24 mouse cellular contexts compared by ENCODE assay signal in the genomic region with DNA sequence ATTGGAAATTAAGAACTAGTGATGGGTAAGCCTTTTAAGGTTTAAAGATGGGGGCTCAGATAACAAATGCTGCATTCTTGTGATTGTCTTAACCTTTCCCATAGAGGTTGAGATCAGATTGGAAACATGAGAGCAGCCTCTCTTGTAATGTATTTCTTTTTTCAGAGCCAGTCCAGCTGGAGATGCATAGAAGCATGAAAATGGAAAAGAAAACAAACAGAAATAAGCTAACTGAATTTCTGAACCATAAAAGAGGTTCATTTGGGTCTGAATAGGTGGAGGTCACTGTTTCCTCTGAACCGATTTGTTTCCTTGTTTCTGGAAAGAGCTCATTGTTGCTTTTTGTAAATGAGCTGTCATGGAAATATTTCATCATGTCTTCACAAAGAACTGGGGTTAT.
A peak's percentile ranks its signal among the peaks of the same experiment; 100 is the strongest.
DNase-seq lines count a peak whose midpoint lies in the region; ATAC-seq lines count a peak whose summit lies in the region.
"Had no signal": no experiment of that assay in that cellular context is flagged by ENCODE, and none has a peak within 500 bp of the region (broad histone marks: within the 10 kb centered on the region; RNA-seq: fewer than 3 reads in every experiment).

No protein-coding gene starts in this region.

- no peak overlapping the region for H3K4me3 ChIP-seq in forebrain, embryonic 14.5 days (ENCODE audit: low read depth, low read length)
- no peak overlapping the region for H3K4me3 ChIP-seq in forebrain, embryonic 11.5 days (ENCODE audit: low read depth, low read length)
- no peak overlapping the region for H3K4me3 ChIP-seq in kidney, embryonic 16.5 days (ENCODE audit: low read length)
- H3K4me3 ChIP-seq: embryonic facial prominence, embryonic 15.5 days; limb, embryonic 13.5 days; liver, embryonic 13.5 days; lung, embryonic 15.5 days; neural tube, embryonic 12.5 days had no signal

- 27% methylated on average over 1 of the region's 1 CpGs for WGBS in forebrain, embryonic 14.5 days
- WGBS in forebrain, embryonic 11.5 days = 21% methylated on average over 1 of the region's 1 CpGs
- 3% methylated on average over 1 of the region's 1 CpGs for WGBS in kidney, embryonic 16.5 days

- H3K9me3 ChIP-seq in forebrain, embryonic 14.5 days (replicated peaks; ENCODE audit: control insufficient read depth, low read length) = no peaks in the 10 kb centered on the region
- no peaks in the 10 kb centered on the region for H3K9me3 ChIP-seq in forebrain, embryonic 11.5 days (ENCODE audit: control insufficient read depth, low read length)
- no peaks in the 10 kb centered on the region for H3K9me3 ChIP-seq in kidney, embryonic 16.5 days (ENCODE audit: low read length)
- H3K9me3 ChIP-seq: embryonic facial prominence, embryonic 15.5 days; limb, embryonic 13.5 days; liver, embryonic 13.5 days; lung, embryonic 15.5 days; neural tube, embryonic 12.5 days had no signal

- H3K27me3 ChIP-seq in forebrain, embryonic 14.5 days (replicated peaks; ENCODE audit: control insufficient read depth, insufficient read depth, low read length) = no peaks in the 10 kb centered on the region
- no peaks in the 10 kb centered on the region for H3K27me3 ChIP-seq in forebrain, embryonic 11.5 days (ENCODE audit: control insufficient read depth, insufficient read depth, low read length)
- no peaks in the 10 kb centered on the region for H3K27me3 ChIP-seq in kidney, embryonic 16.5 days (ENCODE audit: insufficient read depth, low read length)
- H3K27me3 ChIP-seq: embryonic facial prominence, embryonic 15.5 days; limb, embryonic 13.5 days; liver, embryonic 13.5 days; lung, embryonic 15.5 days; neural tube, embryonic 12.5 days had no signal

- H3K4me1 ChIP-seq in forebrain, embryonic 14.5 days (ENCODE audit: control insufficient read depth, insufficient read depth, low read length) = peaks cover 2% of the 10 kb centered on the region; the same call in 1 of the 2 replicates
- H3K4me1 ChIP-seq in forebrain, embryonic 11.5 days (replicated peaks; ENCODE audit: control insufficient read depth, insufficient read depth, low read length) = no peaks in the 10 kb centered on the region
- H3K4me1 ChIP-seq in kidney, embryonic 16.5 days (ENCODE audit: insufficient read depth, low read length) = 0 out of 2 replicates have a peak, but pooled peaks cover 4% of the 10 kb centered on the region
- H3K4me1 ChIP-seq: embryonic facial prominence, embryonic 15.5 days; limb, embryonic 13.5 days; liver, embryonic 13.5 days; lung, embryonic 15.5 days had no signal

- H3K27ac ChIP-seq in forebrain, embryonic 14.5 days (ENCODE audit: low read depth, low read length) = no peak overlapping the region
- H3K27ac ChIP-seq in forebrain, embryonic 11.5 days (ENCODE audit: low read depth, low read length) = no peak overlapping the region
- peak overlapping the region; percentile 24; the same call in 1 of the 2 replicates for H3K27ac ChIP-seq in kidney, embryonic 16.5 days (ENCODE audit: low read length)
- H3K27ac ChIP-seq: embryonic facial prominence, embryonic 15.5 days; limb, embryonic 13.5 days; liver, embryonic 13.5 days; lung, embryonic 15.5 days; macrophage; neural tube, embryonic 12.5 days had no signal

- DNase-seq in forebrain, embryonic 14.5 days (ENCODE audit: low spot score) = peak; percentile 8
- no peak for DNase-seq in forebrain, embryonic 11.5 days (ENCODE audit: low spot score)
- no peak for DNase-seq in kidney, adult 11 months
- peak; percentile 47 for DNase-seq in retina, postnatal 1 day
- DNase-seq in retina, embryonic 14.5 days (ENCODE audit: low spot score) = no peak
- DNase-seq in left cerebral cortex, adult 8-10 months (ENCODE audit: low spot score in 2 of 2) = no peak
- DNase-seq: adrenal gland, postnatal 36 days; B cell, adult 2 months; cerebellum, adult 18-20 months; cerebellum, postnatal 36 days; heart, postnatal 10 days; kidney, adult 2 months; liver, embryonic 13.5 days; right cerebral cortex, postnatal 14 days; spleen, adult 18-20 months; thymus, postnatal 25 days had no signal

- no peak overlapping the region for H3K4me2 ChIP-seq in forebrain, embryonic 14.5 days (ENCODE audit: low read length)
- no peak overlapping the region for H3K4me2 ChIP-seq in forebrain, embryonic 11.5 days (ENCODE audit: low read depth, low read length, severe bottlenecking)
- H3K4me2 ChIP-seq in kidney, embryonic 16.5 days (replicated peaks; ENCODE audit: low read depth, low read length) = peak overlapping the region; percentile 5; the same call in 1 of the 2 replicates
- H3K4me2 ChIP-seq: embryonic facial prominence, embryonic 15.5 days; heart, embryonic 11.5 days; limb, embryonic 13.5 days; liver, embryonic 13.5 days; lung, embryonic 15.5 days; neural tube, embryonic 12.5 days had no signal

- no peak for ATAC-seq in forebrain, embryonic 14.5 days
- no peak for ATAC-seq in forebrain, embryonic 11.5 days (replicated peaks; ENCODE audit: low FRiP score)
- peak; percentile 58; the same call in 1 of the 2 replicates for ATAC-seq in kidney, embryonic 16.5 days (ENCODE audit: low FRiP score, low TSS enrichment)
- no peak for ATAC-seq in monocyte, adult 5-6 weeks (replicated peaks; ENCODE audit: insufficient number of reproducible peaks, low FRiP score, low TSS enrichment, poor library complexity, severe bottlenecking)

- no peaks in the 10 kb centered on the region for H3K36me3 ChIP-seq in forebrain, embryonic 14.5 days (ENCODE audit: control insufficient read depth, insufficient read depth, low read length)
- H3K36me3 ChIP-seq in forebrain, embryonic 11.5 days (ENCODE audit: control insufficient read depth, insufficient read depth, low read length) = no peaks in the 10 kb centered on the region
- H3K36me3 ChIP-seq in kidney, embryonic 16.5 days (ENCODE audit: insufficient read depth, low read length) = no peaks in the 10 kb centered on the region
- H3K36me3 ChIP-seq: embryonic facial prominence, embryonic 15.5 days; limb, embryonic 13.5 days; liver, embryonic 13.5 days; lung, embryonic 15.5 days; neural tube, embryonic 12.5 days had no signal

- H3K9ac ChIP-seq in forebrain, embryonic 14.5 days (ENCODE audit: low read length) = no peak overlapping the region
- no peak overlapping the region for H3K9ac ChIP-seq in forebrain, embryonic 11.5 days (ENCODE audit: low read length)
- H3K9ac ChIP-seq in kidney, embryonic 16.5 days (replicated peaks; ENCODE audit: low read length) = no peak overlapping the region
- H3K9ac ChIP-seq: embryonic facial prominence, embryonic 15.5 days; limb, embryonic 13.5 days; liver, embryonic 13.5 days; lung, embryonic 15.5 days; neural tube, embryonic 12.5 days had no signal

Comparison
In these comparisons a context has a peak if more than half of its experiments do, and no peak if none do; other contexts are left out.
1. DNase-seq: peak in forebrain, embryonic 14.5 days (single experiment) and retina, postnatal 1 day (single experiment); none in forebrain, embryonic 11.5 days (single experiment), kidney, adult 11 months (single experiment), retina, embryonic 14.5 days (single experiment) and left cerebral cortex, adult 8-10 months (0 of 2).